Mouse (Mus musculus) limb, embryonic 12.5 days (tissue): Measurements from ENCODE around the gene Trmo. TPM values are rescaled to one million over a fixed set of nuclear protein-coding genes. Genes with fewer than 3 reads are reported as not detected.
A peak's percentile ranks its signal among the peaks of the same experiment; 100 is the strongest.

Source experiments
- ATAC-seq: fragments of 200-750 bp; cut with Nextera tagmentation; 2 replicates; pipeline ENCODE4 v1.8.0; 2017; ENCODE audit warnings: low read depth, moderate TSS enrichment; ENCODE audit not compliant: insufficient number of reproducible peaks, insufficient read depth, low FRiP score, low TSS enrichment
- H3K27ac ChIP-seq: fragments of 300-500 bp; sonication (generic); 2 replicates; pipeline ENCODE4 v1.5.1; 2016; ENCODE audit warnings: mild to moderate bottlenecking, moderate library complexity
- H3K27me3 ChIP-seq: fragments of 300-500 bp; sonication (generic); 2 replicates; pipeline ENCODE4 v1.6.1; 2016; ENCODE audit warnings: mild to moderate bottlenecking, moderate library complexity
- H3K36me3 ChIP-seq: fragments of 300-500 bp; sonication (generic); 2 replicates; pipeline ENCODE4 v1.6.1; 2016; ENCODE audit warnings: mild to moderate bottlenecking, moderate library complexity
- H3K4me1 ChIP-seq: fragments of 300-500 bp; sonication (generic); replicated peaks from 2 replicates; pipeline ENCODE4 v1.6.1; 2016
- H3K4me2 ChIP-seq: fragments of 300-500 bp; sonication (generic); 2 replicates; pipeline ENCODE4 v1.6.1; 2016; ENCODE audit warnings: mild to moderate bottlenecking, moderate library complexity
- H3K4me3 ChIP-seq: fragments of 300-500 bp; sonication (generic); replicated peaks from 2 replicates; pipeline ENCODE4 v1.5.1; 2016; ENCODE audit warnings: mild to moderate bottlenecking
- H3K9ac ChIP-seq: fragments of 300-500 bp; sonication (generic); replicated peaks from 2 replicates; pipeline ENCODE4 v1.6.1; 2016; ENCODE audit warnings: mild to moderate bottlenecking, moderate library complexity
- H3K9me3 ChIP-seq: fragments of 300-500 bp; sonication (generic); 2 replicates; pipeline ENCODE4 v1.6.1; 2016; ENCODE audit warnings: mild to moderate bottlenecking, moderate library complexity
- WGBS: fragments of 180-500 bp; shearing (Covaris S2); methylation state at CpG from one replicate; pipeline ENCODE4 v1.1.7; 2016; 5-methylcytosine and 5-hydroxymethylcytosine counted together
- polyA plus RNA-seq: library from polyadenylated mRNA; unstranded; fragments of >200 nt; fragmentation: Nextera tagmentation; extraction: Ambion mirVana; gene quantifications from 2 replicates; pipeline ENCODE4 v1.2.1, GENCODE M21; 2016

The Trmo gene
- polyA plus RNA-seq, 1 experiment from 2014 or later, result 8.8 TPM

DNA sequence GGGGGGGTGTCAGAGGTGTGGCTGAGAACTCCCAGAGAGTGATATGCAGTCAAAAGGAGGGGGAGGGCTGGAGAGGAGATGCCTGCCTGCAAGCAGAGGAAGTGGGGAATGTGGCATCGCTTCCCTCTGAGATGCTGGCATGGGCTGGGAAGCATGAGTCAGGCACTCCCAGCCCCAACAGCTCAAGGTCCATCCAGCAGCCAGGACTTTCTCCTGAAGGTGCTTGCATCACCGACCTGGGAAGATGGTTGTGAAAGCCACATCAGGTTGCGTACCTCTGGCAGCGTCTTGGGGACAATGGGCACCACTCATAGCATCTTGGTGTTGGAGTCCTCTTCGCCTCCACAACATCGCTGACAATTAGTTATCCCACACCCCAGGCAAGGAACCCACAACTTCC is 18.8 kb downstream of the Trmo start:
- ATAC-seq, result no peak
- no peak overlapping the region for H3K4me3 ChIP-seq
- peaks cover 14% of the 10 kb centered on the region for H3K4me1 ChIP-seq
- peaks cover 35% of the 10 kb centered on the region for H3K27me3 ChIP-seq
- H3K9me3 ChIP-seq, result peaks cover 3% of the 10 kb centered on the region; the same call in 1 of the 2 replicates
- no peaks in the 10 kb centered on the region for H3K36me3 ChIP-seq
- peak overlapping the region; percentile 51 for H3K4me2 ChIP-seq
- no peak overlapping the region for H3K27ac ChIP-seq
- WGBS, result 39% methylated on average over 6 of the region's 6 CpGs
- H3K9ac ChIP-seq, result no peak overlapping the region

DNA sequence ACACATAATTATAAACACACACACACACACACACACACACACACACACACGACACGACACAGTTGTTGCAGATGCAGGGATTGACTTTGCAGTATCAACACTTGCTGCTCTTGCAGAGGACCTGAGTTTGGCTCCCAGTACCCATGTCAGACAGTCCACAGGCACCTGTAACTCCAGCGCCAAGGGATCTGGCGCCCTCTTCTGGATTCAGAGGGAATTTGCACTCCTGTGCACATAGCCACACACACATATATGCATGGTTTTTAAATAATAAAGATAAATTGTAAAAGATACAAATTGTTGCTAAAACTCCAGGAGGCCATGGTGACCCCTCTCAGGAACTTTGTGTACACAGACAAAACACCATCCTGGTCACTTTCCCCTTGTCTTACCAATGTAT is 20.2 kb downstream of the Trmo start:
- Histone ChIP-seq H3K9me3 (peaks cover 3% of the 10 kb centered on the region; the same call in 1 of the 2 replicates), H3K27me3 (peaks cover 36% of the 10 kb centered on the region), H3K36me3 (no peaks in the 10 kb centered on the region), H3K4me2 (no peak overlapping the region), H3K4me3 (no peak overlapping the region), H3K4me1 (peaks cover 8% of the 10 kb centered on the region), H3K9ac (no peak overlapping the region), H3K27ac (no peak overlapping the region)
- 62% methylated on average over 4 of the region's 4 CpGs for WGBS
- ATAC-seq, result no peak

DNA sequence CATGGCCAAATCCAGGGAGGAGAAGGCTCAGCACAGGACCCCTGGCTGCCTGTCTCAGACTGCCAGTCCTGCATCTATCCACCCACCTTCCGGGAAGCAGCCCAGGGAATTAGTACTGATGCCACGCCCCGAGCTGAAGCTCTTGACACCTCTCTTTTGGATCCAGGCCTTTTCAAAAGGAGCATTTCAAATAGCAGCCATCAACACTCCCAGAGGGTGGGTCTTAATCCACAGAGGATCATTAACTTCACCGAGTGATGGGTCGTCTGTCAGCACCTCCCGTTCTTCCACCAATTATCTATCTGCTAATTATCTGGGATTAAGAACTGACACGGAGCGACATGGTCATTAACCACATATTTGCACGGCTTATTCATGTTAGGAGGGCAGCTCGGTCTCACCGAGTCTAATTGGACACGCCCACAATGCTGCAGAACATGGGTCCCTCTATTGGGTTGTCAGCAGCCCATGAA is 21.7 kb downstream of the Trmo start:
- H3K4me3 ChIP-seq, result no peak overlapping the region

DNA sequence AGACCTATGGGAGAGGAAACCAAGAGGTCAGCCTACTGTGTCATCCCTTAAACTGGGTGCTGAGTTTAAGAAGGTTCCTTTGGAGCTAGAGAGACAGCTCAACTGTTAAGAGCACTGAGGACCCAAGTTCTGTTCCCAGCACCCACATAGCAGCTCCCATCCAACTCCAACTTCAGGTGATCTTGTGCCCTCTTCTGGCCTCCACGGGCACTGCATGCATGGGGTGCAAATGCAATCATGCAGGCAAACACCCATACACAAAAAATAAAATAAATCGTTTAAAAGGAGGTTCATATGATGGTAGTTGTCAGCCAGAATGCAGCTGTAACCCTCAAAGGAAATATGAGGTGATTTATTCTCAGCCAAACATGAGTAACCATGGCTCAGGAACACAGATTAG is 24.9 kb downstream of the Trmo start:
- peaks cover 3% of the 10 kb centered on the region; the same call in 1 of the 2 replicates for H3K9me3 ChIP-seq
- H3K4me2 ChIP-seq, result no peak overlapping the region
- H3K9ac ChIP-seq, result no peak overlapping the region
- no peak overlapping the region for H3K27ac ChIP-seq
- no peaks in the 10 kb centered on the region for H3K4me1 ChIP-seq
- H3K27me3 ChIP-seq, result peaks cover 31% of the 10 kb centered on the region
- 81% methylated on average over 2 of the region's 2 CpGs for WGBS
- no peak for ATAC-seq
- no peaks in the 10 kb centered on the region for H3K36me3 ChIP-seq
- H3K4me3 ChIP-seq, result no peak overlapping the region

More for the DNA sequence above, 21.7 kb downstream of the Trmo start:
- H3K4me1 ChIP-seq, result peaks cover 8% of the 10 kb centered on the region
- no peak overlapping the region for H3K4me2 ChIP-seq
- ATAC-seq, result no peak
- 8% methylated on average over 12 of the region's 12 CpGs for WGBS
- peaks cover 3% of the 10 kb centered on the region; the same call in 1 of the 2 replicates for H3K9me3 ChIP-seq
- H3K36me3 ChIP-seq, result no peaks in the 10 kb centered on the region
- H3K9ac ChIP-seq, result no peak overlapping the region
- peaks cover 36% of the 10 kb centered on the region for H3K27me3 ChIP-seq
- no peak overlapping the region for H3K27ac ChIP-seq

GRCm38 (mm10) chr4:46361258-46361657 is 28.0 kb downstream of the Trmo start:
- peaks cover 14% of the 10 kb centered on the region for H3K27me3 ChIP-seq
- 70% methylated on average over 5 of the region's 5 CpGs for WGBS
- no peak overlapping the region for H3K9ac ChIP-seq
- no peak overlapping the region for H3K4me3 ChIP-seq
- H3K4me2 ChIP-seq, result no peak overlapping the region
- ATAC-seq, result no peak
- no peaks in the 10 kb centered on the region for H3K36me3 ChIP-seq
- H3K4me1 ChIP-seq, result no peaks in the 10 kb centered on the region
- H3K27ac ChIP-seq, result no peak overlapping the region
- no peaks in the 10 kb centered on the region for H3K9me3 ChIP-seq

DNA sequence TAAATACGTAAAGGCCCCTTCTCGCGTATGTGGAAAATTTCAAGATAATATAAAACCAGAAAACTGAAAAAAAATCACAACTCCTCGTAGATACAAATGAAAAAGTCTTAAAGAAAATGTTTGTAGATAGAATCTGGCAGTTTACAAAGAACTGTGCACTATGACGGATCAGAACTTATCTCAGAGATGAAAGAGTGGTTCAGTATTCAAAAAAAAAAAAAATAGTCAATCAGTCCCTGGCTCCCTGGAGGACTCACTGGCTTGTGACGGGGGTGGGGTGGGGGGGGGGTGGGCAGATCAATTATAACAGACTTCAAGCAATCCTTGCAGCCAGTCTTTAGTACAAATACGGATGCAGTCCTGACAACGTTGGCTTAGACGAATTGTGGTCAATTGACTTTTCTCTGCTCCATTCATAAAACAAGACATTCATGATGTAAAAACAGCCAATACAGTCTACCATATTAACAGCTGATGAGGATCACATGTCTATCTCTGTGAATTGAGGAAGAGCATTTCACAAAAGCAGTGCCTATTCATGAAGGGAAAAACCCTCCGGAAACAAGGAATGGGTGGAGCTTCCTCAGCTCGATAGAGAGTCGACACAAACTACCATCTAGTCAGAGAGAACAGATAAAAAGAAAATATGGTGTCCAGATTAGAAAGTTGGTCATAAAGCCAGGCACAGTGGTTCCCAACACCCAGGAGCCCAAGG is 29.5 kb downstream of the Trmo start:
- no peak overlapping the region for H3K4me2 ChIP-seq
- H3K27me3 ChIP-seq, result peaks cover 21% of the 10 kb centered on the region
- H3K27ac ChIP-seq, result no peak overlapping the region
- H3K4me1 ChIP-seq, result no peaks in the 10 kb centered on the region
- no peaks in the 10 kb centered on the region for H3K36me3 ChIP-seq
- ATAC-seq, result no peak
- H3K9ac ChIP-seq, result no peak overlapping the region
- H3K4me3 ChIP-seq, result no peak overlapping the region
- 81% methylated on average over 12 of the region's 12 CpGs for WGBS
- H3K9me3 ChIP-seq, result no peaks in the 10 kb centered on the region

- Histone ChIP-seq H3K4me1 (peaks cover 18% of the 10 kb centered on the region), H3K27me3 (peaks cover 46% of the 10 kb centered on the region), H3K4me2 (no peak overlapping the region), H3K36me3 (no peaks in the 10 kb centered on the region), H3K4me3 (no peak overlapping the region), H3K9ac (no peak overlapping the region), H3K9me3 (no peaks in the 10 kb centered on the region), H3K27ac (no peak overlapping the region)
- 49% methylated on average over 12 of the region's 12 CpGs for WGBS
- ATAC-seq, result 0 out of 2 replicates have a peak, but pooled peaks have one; percentile 31
These were observed 32.7 kb downstream of the Trmo start for GRCm38 (mm10) chr4:46356351-46357133.

GRCm38 (mm10) chr4:46353045-46353444 is 36.2 kb downstream of the Trmo start:
- no peak overlapping the region for H3K4me3 ChIP-seq
- 13% methylated on average over 10 of the region's 10 CpGs for WGBS
- no peak for ATAC-seq
- no peak overlapping the region for H3K9ac ChIP-seq
- peaks cover 18% of the 10 kb centered on the region for H3K4me1 ChIP-seq
- H3K4me2 ChIP-seq, result peak overlapping the region; percentile 13; the same call in 1 of the 2 replicates
- peaks cover 81% of the 10 kb centered on the region for H3K27me3 ChIP-seq
- H3K9me3 ChIP-seq, result no peaks in the 10 kb centered on the region
- H3K36me3 ChIP-seq, result no peaks in the 10 kb centered on the region
- H3K27ac ChIP-seq, result no peak overlapping the region

GRCm38 (mm10) chr4:46349530-46349929 is 39.7 kb downstream of the Trmo start:
- H3K27ac ChIP-seq, result no peak overlapping the region
- H3K4me3 ChIP-seq, result no peak overlapping the region
- peaks cover 92% of the 10 kb centered on the region for H3K27me3 ChIP-seq
- H3K9me3 ChIP-seq, result no peaks in the 10 kb centered on the region
- 56% methylated on average over 5 of the region's 5 CpGs for WGBS
- no peak overlapping the region for H3K4me2 ChIP-seq
- no peak overlapping the region for H3K9ac ChIP-seq
- H3K36me3 ChIP-seq, result no peaks in the 10 kb centered on the region
- peaks cover 21% of the 10 kb centered on the region for H3K4me1 ChIP-seq
- ATAC-seq, result no peak

DNA sequence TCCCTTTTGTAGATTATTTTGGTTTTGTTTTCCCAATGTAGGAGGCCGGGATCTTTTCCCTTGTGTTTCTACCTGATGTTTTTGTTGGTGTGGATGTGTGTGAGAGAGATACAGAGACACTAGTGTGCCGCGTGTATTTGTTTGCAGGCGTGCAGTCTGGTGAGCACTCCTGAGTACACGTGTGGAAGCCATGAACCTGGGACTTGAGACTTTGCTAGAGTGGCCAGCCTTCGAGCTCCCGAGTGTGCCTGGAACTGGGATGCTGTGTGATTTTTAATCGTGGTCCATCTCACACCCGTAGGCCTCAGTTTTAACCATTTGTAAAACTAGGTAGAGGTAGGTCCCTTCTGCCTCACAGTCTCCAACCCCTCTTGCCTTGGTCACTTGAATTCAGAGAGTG is 40.3 kb downstream of the Trmo start:
- Histone ChIP-seq H3K27ac (no peak overlapping the region), H3K9ac (no peak overlapping the region), H3K36me3 (no peaks in the 10 kb centered on the region), H3K4me1 (peaks cover 25% of the 10 kb centered on the region), H3K4me2 (no peak overlapping the region), H3K4me3 (no peak overlapping the region), H3K9me3 (no peaks in the 10 kb centered on the region), H3K27me3 (peaks cover 96% of the 10 kb centered on the region)
- WGBS, result 19% methylated on average over 9 of the region's 9 CpGs
- ATAC-seq, result no peak
